Comparison of ENCODE assay signal across 9 mouse cellular contexts in the genomic region with DNA sequence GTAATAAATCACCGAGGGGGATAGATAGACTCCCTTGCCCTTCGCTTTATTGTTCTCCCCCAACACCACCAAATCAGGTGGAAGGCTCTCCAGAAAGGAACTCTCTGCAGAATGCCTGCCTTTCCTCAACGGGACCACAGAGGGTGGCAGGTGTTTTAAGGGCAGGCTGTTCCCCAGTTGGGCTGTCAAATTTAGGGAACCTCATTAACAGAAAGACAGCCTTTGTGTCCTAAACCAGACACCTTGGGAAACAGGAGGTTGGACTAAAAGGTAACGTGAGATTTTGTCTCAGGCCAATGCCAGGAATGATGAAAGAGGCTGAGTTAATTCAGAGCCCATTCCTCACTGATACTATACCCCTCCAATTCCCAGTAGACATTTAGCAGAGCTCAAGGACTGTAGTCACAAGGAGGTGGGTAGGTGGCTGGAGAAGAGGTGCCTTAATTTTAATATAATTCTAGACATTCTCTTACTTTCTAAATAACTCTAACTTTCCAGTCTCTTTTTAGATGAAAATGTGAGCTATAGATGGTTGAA. TPM values are rescaled to one million over a fixed set of nuclear protein-coding genes. Genes with fewer than 3 reads are reported as not detected.
A peak's percentile ranks its signal among the peaks of the same experiment; 100 is the strongest.
DNase-seq lines count a peak whose midpoint lies in the region; ATAC-seq and TF ChIP-seq lines count a peak whose summit lies in the region.
"Had no signal": no experiment of that assay in that cellular context is flagged by ENCODE, and none has a peak within 500 bp of the region (broad histone marks: within the 10 kb centered on the region; RNA-seq: fewer than 3 reads in every experiment).

No protein-coding gene starts in this region.

- no peak for ATAC-seq in heart, postnatal 0 days (ENCODE audit: insufficient read depth, low read depth)
- ATAC-seq in inflammation-experienced regulatory T-cells, adult 6 months, result no peak

- peaks cover 12% of the 10 kb centered on the region; the same call in 1 of the 2 replicates for H3K27me3 ChIP-seq in E14TG2a.4 (ENCODE audit: insufficient read depth, low read length)
- no peaks in the 10 kb centered on the region for H3K27me3 ChIP-seq in heart, postnatal 0 days (ENCODE audit: control insufficient read depth, insufficient read depth, low read length)
- peaks cover 56% of the 10 kb centered on the region for H3K27me3 ChIP-seq in midbrain, embryonic 10.5 days (ENCODE audit: low read depth, poor library complexity, severe bottlenecking)

- peak overlapping the region; percentile 76 for H3K4me2 ChIP-seq in heart, postnatal 0 days (ENCODE audit: low read depth, low read length)

- TF ChIP-seq EP300 in heart, postnatal 0 days (IDR thresholded peaks at IDR 0.05; ENCODE audit: low read depth), result no peak

- H3K4me1 ChIP-seq in E14TG2a.4 (replicated peaks; ENCODE audit: low read depth, low read length), result peaks cover 27% of the 10 kb centered on the region
- H3K4me1 ChIP-seq in heart, postnatal 0 days (ENCODE audit: control insufficient read depth, insufficient read depth), result peaks cover 12% of the 10 kb centered on the region
- peaks cover 57% of the 10 kb centered on the region for H3K4me1 ChIP-seq in midbrain, embryonic 10.5 days

- no peak for TF ChIP-seq CTCF in E14TG2a.4 (conservative IDR thresholded peaks at IDR 0.05; ENCODE audit: low read length)
- no peak for TF ChIP-seq CTCF in heart, postnatal 0 days (IDR thresholded peaks at IDR 0.05; ENCODE audit: low read depth)

- no peaks in the 10 kb centered on the region for H3K36me3 ChIP-seq in E14TG2a.4 (ENCODE audit: insufficient read depth, low read length)
- no peaks in the 10 kb centered on the region for H3K36me3 ChIP-seq in heart, postnatal 0 days (replicated peaks; ENCODE audit: control insufficient read depth, insufficient read depth, low read length)
- no peaks in the 10 kb centered on the region for H3K36me3 ChIP-seq in midbrain, embryonic 10.5 days

- DNase-seq in cerebellum, postnatal 25 days, result peak; percentile 28 to 45
- no peak for DNase-seq in cerebellum, postnatal 4 days (ENCODE audit: low spot score in 2 of 2)
- no peak for DNase-seq in heart, postnatal 0 days (ENCODE audit: low spot score)
- no peak for DNase-seq in midbrain, embryonic 10.5 days (ENCODE audit: low spot score)
- no peak for DNase-seq in urinary bladder, adult 18-20 months (ENCODE audit: low spot score in 2 of 2)
- no peak for DNase-seq in layer of hippocampus, postnatal 14 days (ENCODE audit: low spot score in 2 of 2)
- DNase-seq: lung, postnatal 10 days had no signal

- H3K9me3 ChIP-seq in E14TG2a.4 (ENCODE audit: low read length), result no peaks in the 10 kb centered on the region
- no peaks in the 10 kb centered on the region for H3K9me3 ChIP-seq in heart, postnatal 0 days (replicated peaks; ENCODE audit: control insufficient read depth, low read length)
- no peaks in the 10 kb centered on the region for H3K9me3 ChIP-seq in midbrain, embryonic 10.5 days (replicated peaks)

- H3K4me3 ChIP-seq in E14TG2a.4 (replicated peaks; ENCODE audit: low read length), result peak overlapping the region; percentile 97
- peak overlapping the region; percentile 91 for H3K4me3 ChIP-seq in heart, postnatal 0 days (ENCODE audit: low read depth, low read length)
- peak overlapping the region; percentile 95 for H3K4me3 ChIP-seq in midbrain, embryonic 10.5 days

- 6% methylated on average over 4 of the region's 4 CpGs for WGBS in heart, postnatal 0 days
- WGBS in midbrain, embryonic 10.5 days, result 1% methylated on average over 4 of the region's 4 CpGs

- peak overlapping the region; percentile 81 for H3K9ac ChIP-seq in heart, postnatal 0 days (replicated peaks; ENCODE audit: low read depth, low read length)

- peak overlapping the region; percentile 83; the same call in 1 of the 2 replicates for H3K27ac ChIP-seq in heart, postnatal 0 days (ENCODE audit: low read depth)
- H3K27ac ChIP-seq in midbrain, embryonic 10.5 days (replicated peaks), result peak overlapping the region; percentile 98

RNA-seq across cellular contexts. Expression of gene Cdon, which starts 1.5 kb away (rescaled TPM):
- 36.4 and 41.7 TPM in 2 replicates for total RNA-seq in heart, postnatal 0 days (2014; rRNA removed; ENCODE audit: low replicate concordance)
- polyA plus RNA-seq in heart, postnatal 0 days (2015; fragmentation: Nextera tagmentation; extraction: Ambion mirVana), result 2.2 and 2.3 TPM in 2 replicates
- 10.5 TPM in 2 replicates for polyA plus RNA-seq in midbrain, embryonic 10.5 days (2016; fragmentation: Nextera tagmentation; extraction: Ambion mirVana)
- 10 to 100 TPM in 1 of 2 experiments, 1 to 10 TPM in 1; 8.5 to 10.4 TPM for total RNA-seq in layer of hippocampus, postnatal 14 days (2021)
- polyA plus RNA-seq in inflammation-experienced regulatory T-cells, adult 6 months (2017; shearing (Covaris generic)), result 1 to 10 TPM; 2.6 to 3.6 (median 3.2) TPM

Comparison
In these comparisons a context has a peak if more than half of its experiments do, and no peak if none do; other contexts are left out.
1. DNase-seq: peak in cerebellum, postnatal 25 days (2 of 2); none in cerebellum, postnatal 4 days (0 of 2), heart, postnatal 0 days (single experiment), midbrain, embryonic 10.5 days (single experiment), urinary bladder, adult 18-20 months (0 of 2) and layer of hippocampus, postnatal 14 days (0 of 2).
2. Peak in every context shown above with its lines, with median percentiles within 50 percentile points of each other: H3K4me3 ChIP-seq.